ENCODE assay signal across 37 mouse cellular contexts in genomic region chr11:66975606-66976330, GRCm38 (mm10). TPM values are rescaled to one million over a fixed set of nuclear protein-coding genes. Genes with fewer than 3 reads are reported as not detected.
"Had no signal": no experiment of that assay in that cellular context is flagged by ENCODE, and none has a peak within 500 bp of the region (broad histone marks: within the 10 kb centered on the region; RNA-seq: fewer than 3 reads in every experiment).

No protein-coding gene starts in this region.

- ATAC-seq: hindbrain, embryonic 16.5 days; inflammation-experienced regulatory T-cells, adult 6 months; intestine, embryonic 15.5 days; intestine, postnatal 0 days had no signal

- H3K4me1 ChIP-seq: heart, embryonic 10.5 days; heart, embryonic 12.5 days; hindbrain, embryonic 10.5 days; hindbrain, embryonic 12.5 days; intestine, embryonic 15.5 days; limb, embryonic 10.5 days; limb, embryonic 12.5 days had no signal

- H3K4me2 ChIP-seq: heart, embryonic 12.5 days; hindbrain, embryonic 12.5 days; hindbrain, embryonic 14.5 days; intestine, embryonic 15.5 days; limb, embryonic 12.5 days had no signal

- H3K27me3 ChIP-seq: hindbrain, embryonic 12.5 days; intestine, embryonic 15.5 days; limb, embryonic 12.5 days had no signal

- DNase-seq: gastrocnemius, adult 2 months; gastrocnemius, postnatal 10 days; gastrocnemius, postnatal 25 days; heart, adult 18-20 months; heart, postnatal 10 days; heart, postnatal 4 days; kidney, adult 18-20 months; kidney, adult 8-10 months; kidney, postnatal 10 days; kidney, postnatal 25 days; kidney, postnatal 4 days had no signal

- H3K27ac ChIP-seq: gastrocnemius, adult 2 months; heart, embryonic 10.5 days; hindbrain, embryonic 10.5 days; hindbrain, embryonic 12.5 days; hindbrain, embryonic 14.5 days; intestine, embryonic 15.5 days; layer of hippocampus, adult 2 months; left cerebral cortex, adult 2 months; limb, embryonic 10.5 days; limb, embryonic 12.5 days had no signal

- H3K9me3 ChIP-seq: intestine, embryonic 15.5 days; limb, embryonic 10.5 days had no signal

- H3K36me3 ChIP-seq: heart, embryonic 10.5 days; heart, embryonic 12.5 days; hindbrain, embryonic 10.5 days; hindbrain, embryonic 12.5 days; intestine, embryonic 15.5 days; limb, embryonic 10.5 days; limb, embryonic 12.5 days had no signal

- H3K4me3 ChIP-seq: gastrocnemius, adult 2 months; heart, embryonic 10.5 days; heart, embryonic 12.5 days; hindbrain, embryonic 10.5 days; hindbrain, embryonic 12.5 days; intestine, embryonic 15.5 days; layer of hippocampus, adult 2 months; left cerebral cortex, adult 2 months; limb, embryonic 10.5 days; limb, embryonic 12.5 days had no signal

- H3K9ac ChIP-seq: heart, embryonic 12.5 days; hindbrain, embryonic 12.5 days; hindbrain, embryonic 14.5 days; intestine, embryonic 15.5 days; limb, embryonic 12.5 days had no signal

RNA-seq across cellular contexts. Expression of gene Tmem238l, which starts 19.3 kb away (rescaled TPM):
- total RNA-seq: gastrocnemius, adult 2 months; gastrocnemius, postnatal 10 days; gastrocnemius, postnatal 25 days; gastrocnemius, postnatal 4 days; granulocyte monocyte progenitor cell, adult 5-6 weeks; heart, adult 18-20 months; heart, adult 8-10 months; heart, postnatal 25 days; layer of hippocampus, adult 2 months; layer of hippocampus, postnatal 10 days; layer of hippocampus, postnatal 25 days; left cerebral cortex, adult 2 months; left cerebral cortex, postnatal 14 days; left cerebral cortex, postnatal 36 days had no signal
- polyA plus RNA-seq: frontal cortex, adult 2 months; heart, embryonic 10.5 days; heart, embryonic 12.5 days; heart, embryonic 14.5 days; heart, embryonic 16.5 days; hindbrain, embryonic 10.5 days; hindbrain, embryonic 12.5 days; hindbrain, embryonic 14.5 days; hindbrain, embryonic 16.5 days; inflammation-experienced regulatory T-cells, adult 6 months; kidney, embryonic 14.5 days; limb, embryonic 10.5 days; limb, embryonic 12.5 days; limb, embryonic 14.5 days had no signal
